Mouse (Mus musculus) megakaryocyte progenitor cell, adult 5-6 weeks (primary cell): ENCODE results near the gene Heca. TPM values are rescaled to one million over a fixed set of nuclear protein-coding genes. Genes with fewer than 3 reads are reported as not detected.
"Not testable (repeated sequence)": the region's sequence is repeated elsewhere in the genome, so short reads cannot be mapped to it uniquely, and the experiment has no call there.

Source experiments
- ATAC-seq: replicated peaks from 2 replicates; pipeline ENCODE4 v1.8.0; 2016; ENCODE audit warnings: mild to moderate bottlenecking, moderate TSS enrichment, inconsistent platforms; ENCODE audit not compliant: poor library complexity
- total RNA-seq, 2 experiments: library from RNA; stranded (forward) in 1 of 2; stranded (reverse) in 1 of 2; fragments of 157-497, 149-512 nt in 1 of 2; fragments of 200-1000 nt in 1 of 2; gene quantifications; 2 replicates each; pipeline versions ENCODE4 v1.2.3 to v1.2.4; 2015 to 2017

Gene Heca
- total RNA-seq, 2 experiments from 2014 or later: 17.2 to 25.6 TPM

DNA sequence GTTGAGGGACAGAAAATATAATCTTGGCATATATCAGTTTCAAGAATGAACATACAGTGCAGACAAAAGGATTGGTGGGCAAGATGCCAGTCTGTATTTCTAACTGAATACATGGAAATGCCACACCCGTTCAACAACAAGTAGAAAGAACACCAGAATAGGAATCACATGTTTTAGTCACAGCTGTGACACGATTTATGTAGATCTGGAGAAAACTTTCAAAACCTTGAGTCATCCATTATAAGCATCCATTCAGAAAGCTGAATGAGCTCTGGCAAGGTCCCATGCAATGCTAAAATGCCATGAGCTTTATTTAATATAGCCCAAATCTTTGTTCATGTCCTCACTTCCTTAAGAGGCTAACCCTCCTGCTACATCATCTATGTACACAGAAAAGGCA is 44.4 kb downstream of the Heca start:
- ATAC-seq: no peak

DNA sequence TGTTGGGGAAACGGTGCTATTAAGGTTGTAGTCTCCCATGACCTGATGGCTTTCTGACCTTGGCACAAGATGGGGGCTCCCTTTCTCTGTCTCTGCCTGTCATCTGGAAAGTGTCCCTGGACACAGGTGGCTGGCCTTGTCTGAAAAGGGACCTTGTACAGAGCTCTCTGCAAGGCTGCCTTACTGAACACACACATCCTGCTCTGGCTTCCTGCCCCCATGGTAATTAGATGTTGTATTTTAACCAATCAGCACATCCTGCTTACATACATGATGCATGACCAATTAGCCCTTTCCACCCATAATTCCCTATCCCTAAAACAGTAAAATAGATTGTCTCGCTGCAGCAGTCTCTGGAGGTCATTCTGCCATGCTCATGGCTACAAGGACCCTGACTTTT is 67.1 kb downstream of the Heca start:
- ATAC-seq: no peak

DNA sequence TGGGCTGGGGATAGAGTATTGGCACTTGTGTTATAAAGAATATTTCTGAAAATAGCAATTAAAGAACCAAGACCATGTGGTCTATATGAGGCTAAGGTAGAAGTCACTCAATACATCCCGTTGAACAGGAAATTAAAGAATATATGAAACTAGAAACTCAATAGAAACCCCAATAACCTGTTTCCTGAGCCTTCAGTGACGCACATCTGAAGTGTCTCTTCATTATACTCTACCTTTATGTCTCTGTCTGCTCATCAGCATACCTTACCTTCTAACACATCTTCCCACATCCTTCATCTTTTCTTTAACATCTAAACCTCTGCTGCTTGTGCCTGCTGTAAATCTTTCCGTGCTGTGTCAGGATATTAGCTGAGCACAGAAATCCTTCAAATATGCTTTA is 67.8 kb downstream of the Heca start:
- no peak for ATAC-seq

DNA sequence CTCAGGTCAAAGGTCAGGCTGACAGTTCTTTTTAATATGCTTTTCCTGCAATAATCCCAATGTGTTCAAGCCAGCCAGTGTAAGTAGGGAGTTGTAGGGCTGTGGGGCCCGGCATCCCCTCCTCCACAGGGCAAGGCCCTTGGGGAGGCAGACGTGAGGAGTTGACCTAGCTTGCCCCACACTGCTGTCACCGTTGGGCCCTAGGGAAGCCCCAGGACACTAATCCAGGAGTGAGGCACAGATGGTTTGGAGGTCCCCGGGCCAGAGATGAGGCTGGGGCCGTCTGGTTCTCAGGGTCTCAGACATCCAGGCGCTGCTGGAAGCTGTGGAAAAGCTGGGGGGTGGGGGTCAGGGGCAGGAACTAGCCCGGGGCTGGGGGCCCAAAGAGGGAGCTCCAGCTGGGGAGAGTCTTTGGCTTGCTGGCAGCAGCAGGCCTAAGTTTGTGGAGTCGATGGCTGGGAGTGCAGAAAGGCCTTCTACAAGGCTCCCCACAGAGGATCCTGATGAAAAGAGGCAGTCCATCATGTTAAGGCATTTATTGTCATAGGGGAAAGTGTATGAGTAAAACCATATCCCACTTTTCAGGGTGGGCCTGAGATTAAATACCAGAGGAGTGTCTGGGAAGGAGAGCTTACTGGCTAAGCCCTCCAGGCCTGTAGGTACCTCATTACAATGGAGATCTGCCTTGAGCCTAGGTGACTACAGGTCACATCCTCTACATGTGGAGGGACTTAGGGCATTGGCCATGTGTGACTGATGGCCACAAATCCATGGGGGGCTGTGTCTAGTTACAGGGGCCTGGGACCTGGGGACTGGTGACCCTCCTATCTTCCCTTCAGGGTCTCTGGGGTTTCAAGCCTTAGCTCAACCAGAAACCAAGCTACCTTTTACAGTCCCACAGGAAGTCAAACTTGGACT is 69.6 kb downstream of the Heca start:
- ATAC-seq: no peak

DNA sequence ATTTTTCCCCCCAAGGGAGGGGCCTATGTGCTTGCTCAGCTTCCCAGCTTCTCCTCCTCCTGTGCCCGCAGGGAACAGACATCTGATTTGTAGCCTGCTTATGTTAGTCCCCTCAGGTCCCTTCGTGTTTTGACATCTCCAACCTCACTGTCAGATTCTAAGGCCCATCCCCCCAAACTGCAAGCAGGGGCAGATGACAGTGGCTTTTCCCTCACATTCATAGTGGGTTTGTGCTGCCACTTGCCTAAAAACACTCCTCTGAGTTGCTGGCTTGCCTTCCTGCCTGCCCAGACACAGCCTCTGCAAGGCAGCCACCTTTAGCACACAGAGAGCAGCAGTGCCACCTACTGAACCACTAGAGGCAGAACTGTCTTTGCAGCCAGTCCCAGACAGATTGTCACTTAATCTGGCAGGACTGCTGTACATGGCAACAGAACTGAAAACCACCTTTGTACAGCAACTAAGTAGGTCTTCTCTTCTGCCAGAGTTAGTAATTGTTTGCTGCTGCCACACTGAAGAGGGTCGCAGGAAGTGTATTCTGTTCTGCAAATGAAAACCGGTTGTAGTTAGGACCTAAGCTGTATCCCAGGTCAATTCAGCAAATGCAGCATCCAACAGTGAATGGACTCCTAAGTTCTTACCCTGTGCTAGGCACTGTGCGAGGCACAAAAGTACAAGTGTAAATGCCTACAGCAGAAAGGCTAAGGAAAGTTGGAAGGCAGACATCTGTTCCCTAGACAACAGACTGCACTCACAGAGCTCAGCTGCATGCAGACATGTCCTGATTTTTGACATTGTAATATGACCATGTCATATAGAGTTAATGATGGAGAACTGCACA is 77.8 kb downstream of the Heca start:
- ATAC-seq: peak; percentile 98

DNA sequence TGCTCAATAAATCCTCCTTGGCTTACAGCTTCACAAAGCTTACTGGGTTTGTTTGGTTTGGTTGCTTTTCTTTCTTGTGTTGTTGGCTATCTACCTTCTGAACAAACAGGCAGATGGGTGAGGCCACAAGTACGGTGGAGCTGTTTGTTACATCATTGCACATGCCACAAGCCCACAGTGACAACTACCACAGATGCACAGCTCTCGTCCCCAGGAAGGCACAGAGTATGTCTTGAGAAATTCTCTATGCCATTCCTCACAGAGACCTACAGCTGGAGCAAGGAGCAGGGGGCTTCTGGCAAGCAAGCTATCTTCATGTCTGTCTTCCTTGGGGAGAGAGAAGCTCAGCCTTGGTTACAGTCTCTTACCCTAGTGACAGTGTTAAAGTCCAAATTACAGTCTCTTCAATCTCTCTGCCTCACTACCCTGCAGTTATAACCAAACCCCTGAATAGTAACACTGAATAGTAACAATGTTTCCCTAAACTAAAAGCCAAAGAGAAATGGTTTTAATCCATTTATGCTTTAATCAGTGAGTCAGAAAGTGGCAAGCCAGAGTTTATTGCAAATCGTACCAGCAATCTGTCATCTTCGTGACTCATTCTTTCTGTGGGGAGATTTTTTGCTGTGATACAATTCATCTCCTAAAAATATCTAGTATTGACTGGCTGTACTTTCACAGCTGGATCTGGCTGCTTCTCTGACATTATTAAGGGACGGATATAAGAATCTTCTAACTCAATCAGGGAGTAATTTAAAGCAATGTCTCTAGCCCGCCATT is 87.0 kb downstream of the Heca start:
- no peak for ATAC-seq

DNA sequence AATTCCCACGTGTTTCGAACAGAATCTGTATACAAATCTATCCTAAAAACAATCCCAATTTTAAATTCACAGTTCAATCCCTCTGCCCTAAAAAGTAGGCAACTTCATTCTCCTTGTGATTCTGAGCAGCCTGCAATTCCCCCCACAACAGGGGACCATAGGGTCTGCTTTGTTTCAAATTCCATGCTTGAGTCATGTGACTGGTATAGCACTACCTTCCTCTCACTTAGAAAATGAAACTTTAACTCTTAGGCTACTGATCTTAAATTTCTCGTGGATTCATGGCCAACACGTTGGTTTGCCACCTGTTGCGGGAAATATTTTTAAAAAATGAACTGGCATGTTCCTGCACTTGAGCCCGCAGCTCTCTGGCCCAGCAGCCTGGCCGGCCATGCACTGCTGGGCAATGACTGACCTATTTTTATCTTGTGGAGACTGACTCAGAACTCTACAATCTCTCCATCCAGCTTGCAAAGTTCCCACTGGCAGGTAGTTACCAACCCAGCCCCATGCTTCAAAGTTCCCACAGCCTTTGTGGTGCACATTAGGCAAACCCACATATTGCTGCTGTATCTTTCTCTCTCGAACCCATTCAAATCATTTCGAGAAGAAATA is 90.1 kb downstream of the Heca start:
- no peak for ATAC-seq

DNA sequence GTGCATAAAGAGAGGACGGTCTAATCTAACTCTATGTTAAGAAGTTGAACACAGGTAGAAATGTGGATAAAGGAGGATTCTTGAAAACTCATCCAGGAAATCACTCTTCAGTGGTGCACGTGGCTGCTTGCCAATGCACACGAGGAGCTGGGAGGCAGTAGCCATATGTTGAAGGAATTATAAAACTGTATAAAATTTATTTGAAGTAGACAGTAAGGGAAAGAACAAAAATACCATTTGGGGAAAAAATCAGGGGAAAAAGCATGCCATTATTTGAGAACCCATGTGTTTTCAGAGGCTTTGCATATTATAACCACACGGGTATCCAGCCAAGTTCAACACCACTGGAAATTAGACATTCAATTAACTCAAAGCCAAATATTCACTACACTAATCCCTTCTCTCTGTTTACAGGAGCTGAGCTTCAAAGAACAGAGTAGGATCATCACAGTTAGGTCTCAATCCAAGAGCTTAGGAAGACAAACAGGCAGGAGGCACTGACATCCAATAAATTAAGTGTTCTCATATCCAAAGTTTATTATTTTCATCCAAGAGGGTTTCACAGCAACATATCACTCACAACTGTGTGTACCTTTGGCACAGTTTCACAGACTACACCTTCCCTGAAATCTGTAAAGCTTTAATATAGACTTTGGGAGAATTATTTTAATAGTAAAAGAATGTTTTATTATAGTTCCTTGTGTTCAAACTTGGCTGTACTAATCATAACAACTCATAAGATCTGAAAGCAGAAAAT is 102.9 kb downstream of the Heca start:
- no peak for ATAC-seq

DNA sequence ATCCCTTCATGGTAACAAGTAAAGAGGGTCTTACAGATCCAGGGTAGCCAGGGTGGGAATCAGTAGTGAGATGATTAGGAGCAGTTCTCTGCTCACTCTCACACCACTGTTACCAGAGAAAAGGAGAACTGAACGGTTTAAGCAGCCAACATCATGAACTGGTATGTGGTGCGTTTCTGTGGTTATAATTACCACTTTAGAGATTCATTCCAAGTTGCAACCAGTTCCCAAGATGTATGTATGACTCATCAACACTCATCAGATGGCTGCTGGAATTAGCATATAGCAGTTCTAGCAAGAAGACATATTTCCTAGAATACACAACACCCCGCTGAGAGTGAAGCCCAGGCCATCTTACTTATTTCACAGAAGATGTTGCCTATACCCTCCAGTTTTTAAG is 105.8 kb downstream of the Heca start:
- peak; percentile 60 for ATAC-seq

DNA sequence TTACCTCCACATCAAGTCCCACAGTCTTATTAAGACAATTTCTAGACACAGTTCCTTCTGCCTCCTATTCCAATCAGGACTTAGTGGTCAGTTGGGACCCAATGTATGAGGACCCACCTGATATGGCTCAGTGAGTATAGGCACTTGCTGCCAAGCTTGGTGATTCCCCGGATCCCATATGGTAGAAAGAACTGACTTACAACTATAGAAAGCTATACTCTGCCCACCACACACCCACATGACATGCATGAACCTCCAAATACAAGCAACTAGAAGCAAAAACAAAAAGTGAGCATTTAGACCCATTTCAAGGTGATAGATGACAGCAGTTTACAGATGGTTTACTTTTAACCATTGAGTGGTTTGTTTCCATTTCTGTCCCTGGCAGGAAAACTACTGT is 111.6 kb downstream of the Heca start:
- no peak for ATAC-seq

DNA sequence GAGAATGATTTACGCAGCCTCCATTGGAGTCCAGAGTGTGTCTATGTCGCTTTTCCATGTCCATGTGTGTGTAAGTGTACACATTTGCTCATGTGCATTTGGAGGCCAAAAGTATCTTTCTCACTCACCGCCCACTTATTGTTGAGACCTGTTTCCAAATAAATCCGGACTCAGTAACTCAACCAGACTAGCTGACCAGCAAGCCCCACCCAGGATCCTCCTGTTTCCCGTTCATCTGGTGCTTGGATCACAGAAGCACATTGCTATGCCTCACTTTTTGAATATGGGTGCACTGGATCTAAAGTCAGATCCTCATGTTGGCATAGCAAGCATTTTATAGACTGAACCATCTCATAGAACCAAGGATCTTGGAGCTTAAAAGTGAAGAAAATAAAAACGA is 112.8 kb downstream of the Heca start:
- ATAC-seq: no peak

DNA sequence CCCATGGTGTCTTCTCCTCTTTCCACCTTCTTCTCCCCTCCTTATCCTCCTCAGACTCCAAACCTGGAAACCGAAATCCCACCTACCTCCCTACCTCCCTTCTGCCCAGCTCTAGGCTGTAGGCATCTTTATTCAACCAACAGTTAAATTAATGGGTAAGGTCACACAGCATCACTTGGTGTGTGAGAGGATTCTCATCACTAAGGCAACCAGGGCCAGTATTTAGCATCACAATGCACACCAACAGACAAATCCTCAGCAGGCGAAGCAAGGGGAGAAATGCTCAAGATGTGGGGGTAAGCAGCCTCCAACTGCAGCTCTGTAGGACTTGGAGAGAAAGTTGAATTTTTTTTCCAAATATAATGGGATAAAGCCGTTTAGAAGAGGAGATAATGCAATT is 116.8 kb downstream of the Heca start:
- no peak for ATAC-seq

DNA sequence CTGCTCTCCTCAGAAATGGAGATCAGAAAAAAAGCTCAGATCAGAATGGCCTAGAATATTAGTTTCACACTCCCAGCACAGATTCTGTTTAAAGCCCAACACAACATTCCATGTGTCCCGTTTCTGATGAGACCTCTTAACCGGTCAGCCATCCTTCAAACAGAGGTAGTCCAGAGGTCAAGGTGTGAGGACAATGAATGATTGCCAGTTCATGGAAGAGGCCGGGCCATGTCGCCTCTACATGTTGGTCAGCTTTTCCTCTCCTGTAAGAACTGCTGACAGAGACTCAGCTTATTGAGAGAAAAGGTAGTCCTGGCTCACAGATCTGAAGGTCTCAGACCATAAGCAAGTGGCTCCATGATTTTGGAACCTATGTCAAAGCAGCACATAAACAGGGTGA is 118.7 kb downstream of the Heca start:
- no peak for ATAC-seq

DNA sequence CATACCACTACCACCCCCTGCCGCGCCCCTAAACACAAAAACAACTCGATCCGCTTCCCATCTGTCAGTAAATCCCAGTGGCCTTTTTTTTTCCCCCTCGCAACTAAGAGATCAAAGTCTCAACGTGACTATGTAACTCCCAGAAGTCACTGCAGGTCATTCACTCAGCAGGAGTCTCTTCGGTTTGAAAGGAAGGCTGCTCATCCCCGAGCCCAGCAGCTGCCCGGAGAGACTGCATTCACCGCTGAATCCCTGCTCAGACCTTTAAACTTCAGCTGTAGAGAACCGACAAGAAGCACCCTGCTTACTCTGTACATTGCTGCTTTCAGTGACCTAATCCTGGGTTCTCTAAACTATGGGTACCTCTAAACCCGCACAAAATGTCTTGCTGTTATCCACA is 120.5 kb downstream of the Heca start:
- ATAC-seq: no peak

DNA sequence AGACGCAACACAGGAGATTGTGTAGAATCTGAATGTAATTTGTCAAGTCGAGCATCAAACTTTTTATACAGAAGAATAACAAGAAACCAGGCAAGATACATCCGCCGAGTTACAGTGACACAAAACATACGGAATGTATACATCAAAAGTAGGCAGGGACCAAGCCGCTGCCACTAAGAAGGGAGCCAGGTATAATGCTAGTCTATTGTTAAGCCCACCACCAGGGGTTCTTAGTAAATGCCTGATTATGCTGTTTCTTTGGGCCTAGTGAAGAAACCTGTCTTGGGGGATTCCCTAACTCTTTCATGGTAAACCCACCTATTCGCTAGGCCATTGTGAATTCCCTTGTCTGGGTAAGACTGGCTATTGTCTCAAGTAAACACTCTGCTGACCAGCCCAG is 127.4 kb downstream of the Heca start:
- not testable (repeated sequence) for ATAC-seq

Other genes with a start within 250 kb of the Heca start
- gene Cited2, start 224.8 kb downstream of the Heca start, total RNA-seq (2015): 195 and 231 TPM in 2 replicates
- 49.9 and 57.5 TPM in 2 replicates for gene Cited2, start 224.8 kb downstream of the Heca start, total RNA-seq (2017)
- 0.32 and 0.44 TPM in 2 replicates for gene Txlnb, start 151.8 kb downstream of the Heca start, total RNA-seq (2015)
- 0.37 and 0.64 TPM in 2 replicates for gene Txlnb, start 151.8 kb downstream of the Heca start, total RNA-seq (2017)
- gene Abracl, start 75.2 kb upstream of the Heca start, total RNA-seq (2015): 274 and 350 TPM in 2 replicates
- 298 and 321 TPM in 2 replicates for gene Abracl, start 75.2 kb upstream of the Heca start, total RNA-seq (2017)
- gene Reps1, start 107.8 kb upstream of the Heca start, total RNA-seq (2015): 76.9 and 86.2 TPM in 2 replicates
- 39.2 and 47.2 TPM in 2 replicates for gene Reps1, start 107.8 kb upstream of the Heca start, total RNA-seq (2017)